Mouse (Mus musculus) heart, embryonic 14.5 days (tissue): ENCODE results near the gene Krt72. TPM values are rescaled to one million over a fixed set of nuclear protein-coding genes. Genes with fewer than 3 reads are reported as not detected.

ENCODE experiments used
- ATAC-seq: fragments of 200-750 bp; cut with Nextera tagmentation; 2 replicates; pipeline ENCODE4 v1.8.0; 2017; ENCODE audit warnings: low read depth, moderate TSS enrichment; ENCODE audit not compliant: insufficient number of reproducible peaks, insufficient read depth, low FRiP score
- H3K27ac ChIP-seq, 2 experiments: fragments of 200-500 bp in 1 of 2; fragments of 300-500 bp in 1 of 2; sonication (generic) in 1 of 2; replicated peaks in 1 of 2; 2 replicates each; pipeline ENCODE4 v1.5.1; 2012 to 2014; ENCODE audit warnings: low read depth in 2 of 2, low read length in 2 of 2, control low read depth in 1 of 2, mild to moderate bottlenecking in 1 of 2, mixed read lengths in 1 of 2; ENCODE audit not compliant: control insufficient read depth in 1 of 2, insufficient read depth in 1 of 2
- H3K27me3 ChIP-seq: fragments of 300-500 bp; sonication (generic); 2 replicates; pipeline ENCODE4 v1.6.1; 2014; ENCODE audit warnings: mild to moderate bottlenecking, low read length, control low read depth; ENCODE audit not compliant: control insufficient read depth, insufficient read depth
- H3K36me3 ChIP-seq: fragments of 300-500 bp; sonication (generic); 2 replicates; pipeline ENCODE4 v1.6.1; 2014; ENCODE audit warnings: mild to moderate bottlenecking, control low read depth, low read length, mixed read lengths; ENCODE audit not compliant: control insufficient read depth, insufficient read depth
- H3K4me1 ChIP-seq, 2 experiments: fragments of 200-500 bp in 1 of 2; fragments of 300-500 bp in 1 of 2; sonication (generic) in 1 of 2; 2 replicates each; pipeline ENCODE4 v1.6.1; 2012 to 2014; ENCODE audit warnings: low read length in 2 of 2, control low read depth in 1 of 2, mixed read lengths in 1 of 2; ENCODE audit not compliant: control insufficient read depth in 2 of 2, insufficient read depth in 2 of 2
- H3K4me2 ChIP-seq: fragments of 300-500 bp; sonication (generic); 2 replicates; pipeline ENCODE4 v1.6.1; 2014; ENCODE audit warnings: mild to moderate bottlenecking, low read length
- H3K4me3 ChIP-seq, 2 experiments: fragments of 200-500 bp in 1 of 2; fragments of 300-500 bp in 1 of 2; sonication (generic) in 1 of 2; 2 replicates each; pipeline ENCODE4 v1.5.1; 2012 to 2014; ENCODE audit warnings: low read length in 2 of 2, mild to moderate bottlenecking in 2 of 2, control low read depth in 1 of 2, low read depth in 1 of 2, moderate library complexity in 1 of 2; ENCODE audit not compliant: control insufficient read depth in 1 of 2, insufficient read depth in 1 of 2
- H3K9ac ChIP-seq: fragments of 300-500 bp; sonication (generic); 2 replicates; pipeline ENCODE4 v1.6.1; 2014; ENCODE audit warnings: mild to moderate bottlenecking, low read length
- H3K9me3 ChIP-seq: fragments of 300-500 bp; sonication (generic); 2 replicates; pipeline ENCODE4 v1.6.1; 2016; ENCODE audit warnings: low read length, control low read depth; ENCODE audit not compliant: control insufficient read depth
- polyA plus RNA-seq: library from polyadenylated mRNA; unstranded; fragments of >200 nt; fragmentation: Nextera tagmentation; extraction: Ambion mirVana; gene quantifications from 2 replicates; pipeline ENCODE4 v1.2.1, GENCODE M21; 2014

Gene Krt72
- polyA plus RNA-seq, 1 experiment from 2014 or later, result not detected

- no peak overlapping the region for H3K4me3 ChIP-seq
- H3K4me2 ChIP-seq, result no peak overlapping the region
These were observed 55.6 kb downstream of the Krt72 start for GRCm38 (mm10) chr15:101730653-101731052.

More at GRCm38 (mm10) chr15:101730653-101731052, 55.6 kb downstream of the Krt72 start:
- no peaks in the 10 kb centered on the region for H3K36me3 ChIP-seq
- H3K4me1 ChIP-seq, result no peaks in the 10 kb centered on the region
- no peaks in the 10 kb centered on the region for H3K27me3 ChIP-seq
- no peak for ATAC-seq
- no peak overlapping the region for H3K27ac ChIP-seq
- H3K9ac ChIP-seq, result no peak overlapping the region
- no peaks in the 10 kb centered on the region for H3K9me3 ChIP-seq

Other genes starting within 250 kb of the Krt72 start
- gene Krt82, start 235.8 kb downstream of the Krt72 start, polyA plus RNA-seq, result not detected in 2 replicates
- not detected in 2 replicates for gene Krt90, start 223.5 kb downstream of the Krt72 start, polyA plus RNA-seq
- 0.05 TPM in 1 of 2 replicates, not detected in the other for gene Krt75, start 212.6 kb downstream of the Krt72 start, polyA plus RNA-seq
- not detected in 2 replicates for gene Gm5414, start 158.3 kb downstream of the Krt72 start, polyA plus RNA-seq
- not detected in 2 replicates for gene Gm5478, start 139.1 kb downstream of the Krt72 start, polyA plus RNA-seq
- gene Krt6b, start 106.2 kb downstream of the Krt72 start, polyA plus RNA-seq, result not detected in 2 replicates
- not detected in 2 replicates for gene Krt6a, start 92.2 kb downstream of the Krt72 start, polyA plus RNA-seq
- gene Krt5, start 73.6 kb downstream of the Krt72 start, polyA plus RNA-seq, result not detected in 2 replicates
- gene Krt71, start 43.4 kb downstream of the Krt72 start, polyA plus RNA-seq, result not detected in 2 replicates
- gene Krt73, start 15.9 kb upstream of the Krt72 start, polyA plus RNA-seq, result not detected in 2 replicates
- not detected in 2 replicates for gene Krt2, start 31.7 kb upstream of the Krt72 start, polyA plus RNA-seq
- gene Krt1, start 64.3 kb upstream of the Krt72 start, polyA plus RNA-seq, result 0.31 and 0.55 TPM in 2 replicates
- not detected in 2 replicates for gene Krt77, start 83.2 kb upstream of the Krt72 start, polyA plus RNA-seq
- not detected in 2 replicates for gene Krt76, start 106.5 kb upstream of the Krt72 start, polyA plus RNA-seq
- 0.42 TPM in 1 of 2 replicates, not detected in the other for gene Krt4, start 138.3 kb upstream of the Krt72 start, polyA plus RNA-seq
- 0.51 and 0.63 TPM in 2 replicates for gene Krt79, start 153.9 kb upstream of the Krt72 start, polyA plus RNA-seq
- not detected in 2 replicates for gene Krt78, start 167.8 kb upstream of the Krt72 start, polyA plus RNA-seq
- gene Krt8, start 218.0 kb upstream of the Krt72 start, polyA plus RNA-seq, result 8.6 and 11.9 TPM in 2 replicates
- gene Krt18, start 241.7 kb upstream of the Krt72 start, polyA plus RNA-seq, result 15.4 and 20.6 TPM in 2 replicates